Mouse (Mus musculus) cerebellum, postnatal 14 days (tissue): ENCODE measurements around the gene Pbx1.
"Not testable (repeated sequence)": the region's sequence is repeated elsewhere in the genome, so short reads cannot be mapped to it uniquely, and the experiment has no call there.

Source experiments
- DNase-seq, 2 experiments: peaks; one replicate each; pipeline ENCODE4 v3.0.0; 2021; ENCODE audit warnings: mixed read lengths in 2 of 2

The Pbx1 gene

GRCm38 (mm10) chr1:168432232-168432280, at the start of gene Pbx1:
Gene Pbx1 (minus strand): TSS chr1:168432270.
- DNase-seq = not testable (repeated sequence)

DNA sequence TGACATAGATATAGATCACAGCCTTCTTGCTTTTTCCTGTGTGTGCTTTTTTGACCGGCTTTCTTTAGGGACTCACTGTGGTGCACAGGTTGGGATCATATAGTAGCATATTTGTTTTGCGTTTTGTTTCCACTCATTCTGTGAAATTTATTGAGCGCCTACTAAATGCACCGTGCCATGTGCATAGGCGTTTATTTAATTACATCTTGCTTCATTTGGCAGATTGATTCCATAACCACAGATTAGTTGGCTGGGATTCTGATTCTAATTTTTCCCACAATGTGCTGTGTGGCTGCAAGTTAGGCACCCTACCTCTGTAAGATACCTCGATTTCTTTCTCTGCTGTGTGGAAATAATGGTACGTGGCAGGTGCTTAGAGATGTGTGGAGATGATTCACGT, 47.6 kb upstream of the Pbx1 start:
- no peak for DNase-seq

DNA sequence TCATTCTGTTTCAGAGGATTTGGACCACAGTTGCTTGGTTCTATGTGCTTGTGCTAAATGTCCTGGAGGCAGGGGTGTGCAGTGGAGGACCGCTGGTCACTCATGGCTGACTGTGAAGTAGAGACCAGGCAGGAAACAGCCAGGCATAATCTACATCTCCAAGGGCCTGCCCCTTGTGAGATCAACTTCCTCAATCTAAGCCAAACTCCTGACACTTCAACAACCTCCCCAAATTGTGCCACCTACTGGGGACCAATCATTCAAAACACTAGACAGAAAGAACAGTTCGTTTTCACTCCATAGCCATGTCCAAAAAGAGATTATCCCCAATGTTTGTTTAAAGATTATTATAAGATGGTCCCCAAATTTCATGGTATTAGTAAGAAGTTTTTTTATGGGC, 46.8 kb upstream of the Pbx1 start:
- DNase-seq = no peak

GRCm38 (mm10) chr1:168476917-168477316, 44.8 kb upstream of the Pbx1 start:
- DNase-seq = peak; percentile 50 to 58

GRCm38 (mm10) chr1:168476216-168476897, 44.3 kb upstream of the Pbx1 start:
- DNase-seq = peak; percentile 23 to 27

GRCm38 (mm10) chr1:168475579-168476208, 43.6 kb upstream of the Pbx1 start:
- peak in 1 of 2 experiments; percentile 7 for DNase-seq

DNA sequence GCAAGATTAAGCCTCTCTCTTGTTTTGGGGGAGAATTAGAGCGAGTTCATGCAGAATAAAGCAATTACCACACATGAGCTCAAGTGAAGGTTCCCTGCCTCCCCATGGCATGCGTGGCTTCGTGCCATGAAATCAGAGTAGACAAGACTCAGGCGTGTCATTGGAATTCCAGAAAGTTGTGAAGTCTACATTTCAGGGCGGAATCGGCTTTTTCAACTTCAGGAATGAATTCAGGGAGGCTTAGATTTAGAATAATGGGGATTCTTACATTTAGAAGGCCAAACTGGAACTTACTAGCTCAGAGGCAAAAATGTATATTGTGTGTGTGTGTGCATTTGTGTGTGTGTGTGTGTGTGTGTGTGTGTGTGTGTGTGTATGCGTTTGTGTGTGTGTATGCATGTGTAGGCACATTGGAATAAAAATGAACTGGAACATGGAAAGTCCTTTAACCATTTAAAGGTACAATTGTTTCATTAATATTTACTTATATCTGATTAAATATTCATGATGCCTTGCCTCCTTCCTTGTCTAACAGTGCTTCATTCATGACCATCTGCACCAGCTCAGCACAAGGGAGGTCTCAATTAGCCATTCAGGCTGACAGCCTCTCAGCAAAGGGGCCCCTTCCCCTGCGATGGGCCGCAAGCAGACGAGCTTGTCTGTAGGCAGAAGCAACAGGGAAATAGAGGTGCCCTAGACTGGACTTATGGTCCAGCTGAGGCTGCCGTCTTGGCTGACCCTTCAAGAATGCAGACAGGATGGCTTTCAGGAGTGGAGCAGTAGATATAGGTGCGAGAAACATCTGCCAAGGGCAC, 41.4 kb upstream of the Pbx1 start:
- peak in 1 of 2 experiments; percentile 26 for DNase-seq

DNA sequence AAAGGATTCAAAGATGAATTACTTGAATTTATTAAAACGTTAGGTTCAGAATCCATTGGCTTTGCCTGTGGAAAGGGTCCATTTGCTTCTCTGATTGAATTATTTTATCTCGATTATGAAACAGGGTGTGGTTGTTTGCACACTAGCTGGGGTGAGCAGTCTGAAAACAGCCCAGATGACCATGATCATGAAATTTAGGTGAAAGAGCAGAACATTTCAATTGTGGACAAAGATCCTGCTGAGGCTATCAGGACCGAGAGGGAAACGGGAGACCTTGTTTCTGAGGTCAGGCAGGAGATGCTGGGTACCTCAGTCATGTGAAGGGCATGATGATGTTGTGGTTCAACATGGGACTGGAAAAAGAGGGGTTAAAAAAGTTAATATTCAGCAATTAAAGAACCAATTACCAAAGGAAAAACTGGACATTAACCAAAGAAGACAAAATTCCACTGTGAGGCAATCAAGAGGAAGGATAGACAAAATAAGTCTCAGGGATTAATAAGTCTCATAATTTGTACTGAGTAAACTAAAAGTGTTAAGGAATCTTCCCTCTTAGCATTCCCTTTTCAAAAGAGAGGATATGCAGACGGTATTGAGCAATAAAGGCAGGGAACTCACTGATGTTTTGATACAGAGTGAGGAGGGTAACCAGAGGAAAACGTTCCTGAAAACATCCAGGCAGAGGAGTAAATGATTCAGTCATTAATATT, 40.6 kb upstream of the Pbx1 start:
- no peak for DNase-seq

GRCm38 (mm10) chr1:168459426-168459825, 27.4 kb upstream of the Pbx1 start:
- no peak for DNase-seq

DNA sequence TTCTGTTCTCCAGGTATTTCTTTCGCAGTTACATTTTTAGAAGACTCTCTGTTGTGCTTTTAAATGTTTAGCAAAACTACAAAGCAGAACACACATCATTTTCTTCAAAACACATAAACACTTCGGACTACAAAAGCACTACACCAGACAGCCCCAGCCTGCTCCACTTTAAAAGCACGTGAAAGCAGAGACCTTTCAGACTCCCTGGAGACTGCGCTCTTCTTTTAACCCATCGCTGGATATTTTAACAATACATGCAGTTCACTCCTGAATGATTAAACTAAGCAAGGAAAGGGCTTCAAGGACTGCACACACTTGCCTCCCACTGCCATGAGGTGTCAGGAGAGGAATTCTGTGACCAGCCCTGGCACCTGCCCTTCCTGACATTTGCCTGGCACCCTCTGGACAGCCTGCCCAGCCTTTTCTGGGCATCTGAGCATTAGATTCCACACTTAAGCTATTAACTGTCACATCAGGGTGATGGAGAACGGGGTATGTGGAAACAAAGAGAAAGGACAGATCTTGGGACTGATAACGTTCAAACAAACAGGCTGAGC, 25.2 kb upstream of the Pbx1 start:
- DNase-seq = peak in 1 of 2 experiments; percentile 23

GRCm38 (mm10) chr1:168455178-168455577, 23.1 kb upstream of the Pbx1 start:
- DNase-seq = peak; percentile 15 to 22

DNA sequence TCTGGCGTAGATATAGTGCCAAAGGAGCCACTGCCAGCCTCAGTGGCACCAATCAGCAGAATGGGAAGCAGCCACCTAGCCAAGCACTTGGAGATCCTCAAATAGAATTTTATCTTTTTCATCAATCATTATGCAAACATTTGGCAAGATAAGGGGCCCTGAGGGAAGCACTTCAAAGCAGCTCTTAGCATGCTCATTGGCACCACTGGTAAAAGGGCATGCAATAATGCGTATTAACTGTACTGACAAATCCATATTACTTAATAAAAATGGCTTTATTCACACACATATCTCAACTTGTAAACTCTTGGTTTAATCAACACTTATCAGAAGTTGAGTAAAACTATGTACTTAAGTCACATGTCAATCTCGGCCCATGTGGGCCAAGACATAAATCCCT, 1.6 kb upstream of the Pbx1 start:
- DNase-seq = no peak

- DNase-seq = peak; percentile 96 to 97
These were observed 233 bp upstream of the Pbx1 start for GRCm38 (mm10) chr1:168432281-168432725.

GRCm38 (mm10) chr1:168431711-168432231, 299 bp downstream of the Pbx1 start:
- DNase-seq = no peak

- peak; percentile 66 to 73 for DNase-seq
These were observed 981 bp downstream of the Pbx1 start for GRCm38 (mm10) chr1:168430868-168431710.

DNA sequence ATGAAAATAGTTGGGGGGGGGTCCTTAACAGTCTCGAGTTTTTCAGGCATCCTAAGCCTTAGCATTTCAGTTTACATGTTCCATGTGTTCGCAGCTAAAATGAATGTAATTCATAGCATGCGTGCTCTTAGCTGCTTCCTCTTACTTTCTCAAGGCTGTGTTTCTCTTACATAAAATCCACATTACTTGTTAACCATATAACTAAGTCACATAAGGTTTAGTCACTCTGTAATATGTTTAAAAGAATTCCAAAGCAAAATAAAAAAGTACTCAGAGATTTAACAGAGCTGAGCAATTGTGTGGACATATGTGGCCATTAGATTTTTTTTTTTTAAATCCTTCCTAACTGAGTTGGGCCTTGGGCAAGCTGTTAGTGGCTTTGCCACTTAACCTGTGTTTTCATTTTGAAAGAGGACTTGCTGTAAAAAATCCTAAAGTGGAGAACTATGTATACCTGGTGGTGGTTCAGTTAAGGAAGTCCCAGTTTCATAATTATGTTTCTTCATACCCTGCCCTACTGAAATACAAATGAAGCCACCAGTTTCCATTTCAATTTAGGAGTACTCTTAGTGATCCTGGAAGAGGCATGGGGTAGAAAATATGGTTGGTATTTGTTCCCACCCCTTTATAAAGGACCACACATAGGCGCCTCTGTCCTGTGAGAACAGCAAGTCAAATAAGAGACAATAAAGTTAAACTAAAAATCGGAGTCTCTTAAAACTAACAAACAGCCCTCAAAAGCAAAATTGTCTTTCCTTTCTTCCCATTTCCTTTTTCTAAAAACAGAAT, 2.0 kb downstream of the Pbx1 start:
- DNase-seq = no peak

- DNase-seq = peak in 1 of 2 experiments; percentile 36
These were observed 2.7 kb downstream of the Pbx1 start for GRCm38 (mm10) chr1:168429406-168429805.

GRCm38 (mm10) chr1:168428255-168428654, 3.8 kb downstream of the Pbx1 start:
- DNase-seq = peak in 1 of 2 experiments; percentile 31

GRCm38 (mm10) chr1:168427596-168427995, 4.5 kb downstream of the Pbx1 start:
- no peak for DNase-seq

GRCm38 (mm10) chr1:168426900-168427299, 5.2 kb downstream of the Pbx1 start:
- no peak for DNase-seq

DNA sequence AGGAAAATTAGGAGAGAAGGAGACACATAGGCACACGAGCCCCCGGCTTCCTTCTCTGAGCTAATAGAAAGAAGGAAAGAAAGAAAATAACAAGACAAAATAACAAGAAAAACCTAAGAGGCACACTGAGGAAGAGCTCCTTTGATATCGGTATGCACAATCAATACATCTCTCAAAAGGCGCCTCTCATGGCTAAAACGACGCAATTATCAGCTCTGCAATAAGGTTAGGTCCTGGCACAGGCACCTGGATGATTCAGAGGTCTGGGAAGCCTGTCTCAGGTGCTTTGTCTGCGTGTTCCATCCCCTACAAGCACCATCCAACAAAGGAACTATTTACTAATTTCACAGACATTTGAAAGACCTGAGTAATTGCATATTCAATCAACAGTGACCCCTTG, 5.8 kb downstream of the Pbx1 start:
- DNase-seq = no peak
